Mouse (Mus musculus) spleen, adult 18-20 months (tissue): Measurements from ENCODE around the gene Dbf4.

ENCODE experiments used
- DNase-seq, 2 experiments: peaks; one replicate each; pipeline ENCODE4 v3.0.0; 2022; ENCODE audit warnings: mixed read lengths in 2 of 2

The Dbf4 gene

GRCm38 (mm10) chr5:8366771-8367613 lies 55.5 kb downstream of the Dbf4 start:
- no peak for DNase-seq

DNA sequence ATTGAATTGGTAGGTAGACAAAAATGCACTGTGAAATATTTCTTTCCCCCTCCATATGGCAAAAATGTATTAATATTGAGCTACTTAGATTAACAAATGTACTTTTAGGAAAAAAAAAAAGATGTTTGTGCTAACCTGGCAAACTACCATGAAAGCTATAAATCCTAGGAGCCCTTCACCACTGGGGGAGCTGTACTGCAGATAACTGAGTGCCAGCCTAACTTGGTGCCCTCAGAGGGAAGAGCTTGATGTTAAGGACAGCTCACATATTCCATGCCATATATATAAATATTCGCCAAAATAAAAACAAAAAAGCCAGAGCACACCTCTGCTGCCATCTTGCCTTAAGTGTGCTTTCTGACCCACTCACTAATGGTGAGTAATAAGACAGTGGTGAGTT lies 60.2 kb downstream of the Dbf4 start:
- DNase-seq: no peak

- no peak for DNase-seq
These were observed 64.8 kb downstream of the Dbf4 start for GRCm38 (mm10) chr5:8357677-8358076.

- DNase-seq: no peak
These were observed 65.4 kb downstream of the Dbf4 start for GRCm38 (mm10) chr5:8356885-8357651.

GRCm38 (mm10) chr5:8356326-8356725 lies 66.2 kb downstream of the Dbf4 start:
- DNase-seq: no peak

GRCm38 (mm10) chr5:8349557-8349956 lies 73.0 kb downstream of the Dbf4 start:
- DNase-seq: no peak
